Mouse (Mus musculus) layer of hippocampus, adult 9-10 months (tissue): ENCODE results near the gene Shq1.

Experiments
- DNase-seq: peaks from one replicate; pipeline ENCODE4 v3.0.0; 2022; ENCODE audit warnings: low spot score

Gene Shq1

DNA sequence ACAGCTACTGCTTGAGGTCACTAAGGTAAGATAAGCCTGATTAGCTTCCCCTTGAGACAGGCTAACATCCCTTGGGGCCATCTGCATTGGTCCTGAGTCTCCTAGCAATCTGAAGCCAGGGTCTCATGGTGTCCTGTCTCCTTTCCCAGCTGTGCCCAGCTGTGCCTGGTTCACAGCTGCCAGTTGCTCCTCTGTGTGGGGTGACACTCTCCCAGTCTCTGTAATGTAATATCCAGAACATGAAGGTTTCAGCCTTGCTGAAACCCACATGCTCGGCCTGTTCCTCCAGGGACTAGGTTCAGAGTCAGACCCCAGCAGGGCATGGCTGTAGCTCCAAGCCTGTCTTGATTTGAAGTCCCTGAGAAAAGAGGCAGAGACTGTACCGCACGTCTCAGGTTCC is 141.3 kb downstream of the Shq1 start:
- DNase-seq: no peak

GRCm38 (mm10) chr6:100528556-100528955 is 142.4 kb downstream of the Shq1 start:
- DNase-seq: no peak

DNA sequence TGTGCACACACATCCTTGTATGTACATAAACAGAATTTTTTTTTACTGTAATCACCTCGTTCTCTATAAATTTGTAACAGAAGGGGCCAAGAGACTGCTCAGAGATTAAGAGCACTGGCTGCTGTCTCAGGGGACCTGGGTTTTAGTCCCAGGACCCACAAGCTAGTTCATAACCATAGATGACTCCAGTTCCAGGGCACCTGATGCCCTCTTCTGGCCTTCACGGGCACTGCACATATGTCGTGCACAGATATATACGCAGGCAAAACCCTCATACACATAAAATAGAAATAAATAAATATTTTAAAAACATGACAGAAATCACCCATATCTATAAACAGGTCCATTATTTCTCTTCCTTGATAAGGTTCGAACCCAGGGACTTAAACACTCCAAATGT is 143.0 kb downstream of the Shq1 start:
- no peak for DNase-seq

DNA sequence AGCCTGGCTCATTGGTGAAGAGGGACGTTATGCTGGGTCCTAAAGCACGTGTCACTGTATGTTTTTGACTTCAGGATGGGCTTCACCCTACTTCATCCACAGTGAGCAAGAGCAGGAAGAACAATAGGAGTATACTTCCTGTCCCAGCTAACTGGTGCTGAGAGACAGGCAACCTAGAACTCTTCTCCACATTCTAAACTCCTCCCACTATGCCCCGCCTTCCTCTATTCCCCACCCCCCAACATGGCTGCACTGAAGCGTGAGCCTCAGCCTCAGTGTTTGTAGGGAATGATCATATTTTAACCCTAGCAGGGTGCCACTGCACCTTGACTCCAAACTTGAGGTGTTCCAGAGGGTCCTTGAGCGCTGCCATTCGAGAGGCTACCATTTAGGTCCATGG is 143.8 kb downstream of the Shq1 start:
- DNase-seq: no peak

GRCm38 (mm10) chr6:100526066-100526465 is 144.9 kb downstream of the Shq1 start:
- no peak for DNase-seq

DNA sequence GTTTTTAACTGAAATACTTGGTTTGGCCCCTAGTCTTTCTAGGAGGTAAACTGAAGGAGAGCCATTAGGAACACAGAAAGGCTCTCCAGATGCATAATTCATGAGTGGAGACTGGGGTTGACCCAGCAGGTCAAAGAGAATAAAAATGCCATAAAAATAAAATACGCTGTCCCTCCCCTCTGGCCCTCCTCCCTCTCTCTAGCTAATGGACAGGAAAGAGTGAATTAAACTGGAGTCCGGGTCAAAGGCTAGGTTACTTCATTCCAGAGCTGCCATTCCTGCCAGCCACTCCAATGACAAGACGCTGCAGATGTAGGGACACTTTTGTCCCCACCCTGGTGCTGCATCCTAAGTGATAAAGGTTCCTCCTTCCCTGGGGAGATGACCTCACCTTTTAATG is 145.5 kb downstream of the Shq1 start:
- DNase-seq: no peak

GRCm38 (mm10) chr6:100522495-100522894 is 148.5 kb downstream of the Shq1 start:
- no peak for DNase-seq

DNA sequence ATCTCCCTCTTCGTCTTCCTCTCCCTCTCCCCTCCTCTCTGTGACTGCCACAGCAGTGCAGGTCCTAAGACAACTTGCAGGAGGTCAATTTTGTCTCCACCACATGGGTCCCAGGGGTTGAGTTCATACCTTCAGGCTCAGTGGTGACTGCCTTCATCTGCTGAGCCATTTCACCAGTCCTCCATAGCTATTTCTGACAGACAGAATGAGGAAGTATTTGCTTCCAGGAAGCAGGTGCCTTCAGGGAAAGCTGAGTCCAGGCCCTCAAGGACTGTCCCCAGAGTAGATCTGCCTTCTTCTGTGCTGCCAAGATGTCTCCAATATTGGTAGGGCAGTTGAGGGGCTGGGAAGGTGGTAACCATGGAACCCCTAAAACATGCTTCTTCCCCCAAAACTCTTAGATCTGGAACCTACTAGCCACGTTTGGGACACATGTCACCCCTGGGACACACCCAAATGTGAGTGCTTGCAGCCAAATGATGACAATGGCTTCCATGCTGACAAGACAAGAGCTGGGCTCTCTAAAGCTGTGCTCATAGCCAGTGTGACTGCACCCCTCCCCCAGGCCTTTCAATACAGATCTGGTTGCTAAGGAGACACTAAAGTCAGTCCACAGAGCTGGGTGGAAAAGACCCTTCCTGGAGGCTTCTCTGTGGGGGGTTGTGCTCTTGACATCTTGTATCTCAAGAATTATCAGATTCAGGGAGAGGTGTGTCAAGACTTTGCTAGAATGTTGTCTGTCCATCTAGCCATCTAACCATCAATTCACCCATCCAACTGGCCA is 149.2 kb downstream of the Shq1 start:
- DNase-seq: no peak

DNA sequence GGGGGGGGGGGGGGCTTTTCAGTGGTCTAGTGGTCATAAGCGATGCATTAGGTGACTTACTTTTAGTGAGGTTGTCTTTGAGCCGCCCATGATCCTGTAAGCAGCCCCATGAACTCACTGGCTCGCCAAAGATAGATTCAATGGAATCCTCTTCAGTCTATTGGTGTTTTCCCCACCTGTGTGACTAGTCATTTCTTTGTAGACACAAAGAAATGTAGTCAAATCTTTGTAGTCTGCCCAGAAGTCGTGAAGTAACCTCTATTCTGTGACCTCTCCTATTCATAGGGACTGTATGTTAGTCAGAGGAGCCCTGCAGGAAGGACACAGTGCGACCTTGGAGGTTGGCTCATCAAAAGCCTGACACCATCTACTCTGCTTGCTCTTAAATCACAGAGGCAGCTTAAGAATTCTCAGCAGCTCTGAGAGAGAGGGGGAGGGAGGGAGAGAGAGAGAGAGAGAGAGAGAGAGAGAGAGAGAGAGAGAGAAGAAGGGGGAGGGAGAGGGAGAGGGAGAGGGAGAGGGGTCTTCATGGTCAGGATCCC is 150.3 kb downstream of the Shq1 start:
- no peak for DNase-seq

- DNase-seq: no peak
These were observed 151.1 kb downstream of the Shq1 start for GRCm38 (mm10) chr6:100519837-100520236.
